ENCODE assay signal across 10 mouse cellular contexts in the genomic region with DNA sequence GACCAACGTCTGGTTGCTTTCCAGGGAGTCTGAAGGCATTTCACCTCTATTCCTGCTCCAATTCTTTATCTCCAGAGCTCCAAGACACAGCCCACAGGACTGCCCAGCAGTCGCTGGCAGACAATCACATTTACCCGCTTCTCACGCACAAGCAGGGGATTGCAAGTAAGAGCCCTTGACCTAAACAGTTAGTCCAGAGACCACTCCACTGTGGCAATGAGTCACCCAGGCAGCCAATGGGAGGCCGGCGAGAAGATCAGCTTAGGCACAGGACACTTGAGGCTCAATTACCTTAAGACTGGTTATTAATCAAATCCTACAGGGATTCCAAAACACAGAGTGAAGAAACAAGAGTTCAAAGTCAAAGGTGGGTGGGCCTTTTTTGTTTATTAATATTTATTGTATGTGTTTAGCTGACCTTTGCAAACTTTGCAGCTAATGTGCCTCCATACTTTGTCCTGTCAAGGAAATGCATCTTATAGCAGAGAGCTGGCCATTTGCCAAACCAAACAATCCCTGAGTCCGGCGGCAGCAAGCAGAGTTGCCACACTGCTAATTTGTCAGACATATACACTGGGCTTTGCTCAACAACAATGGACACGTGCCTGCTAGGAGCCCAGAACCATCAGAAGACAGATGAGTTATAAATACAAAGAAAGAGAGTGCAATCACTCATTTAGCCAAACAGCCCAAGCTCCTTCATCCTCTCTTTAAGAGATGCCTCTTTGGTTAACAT.
DNase-seq lines count a peak whose midpoint lies in the region; ATAC-seq and TF ChIP-seq lines count a peak whose summit lies in the region.
"Had no signal": no experiment of that assay in that cellular context is flagged by ENCODE, and none has a peak within 500 bp of the region (broad histone marks: within the 10 kb centered on the region; RNA-seq: fewer than 3 reads in every experiment).

No protein-coding gene starts in this region.

- H3K36me3 ChIP-seq in kidney, postnatal 0 days (ENCODE audit: insufficient read depth, low read length) = no peaks in the 10 kb centered on the region
- H3K36me3 ChIP-seq in MEL (ENCODE audit: control insufficient read depth in 1 of 2, insufficient read depth in 2 of 2, low read length in 2 of 2) = no peaks in the 10 kb centered on the region
- H3K36me3 ChIP-seq in lung, embryonic 16.5 days (ENCODE audit: control insufficient read depth, insufficient read depth, low read length) = no peaks in the 10 kb centered on the region; the same call in 1 of the 2 replicates
- H3K36me3 ChIP-seq in midbrain, embryonic 11.5 days (ENCODE audit: control insufficient read depth, insufficient read depth, low read length) = no peaks in the 10 kb centered on the region

- peak; percentile 42 for DNase-seq in embryo, embryonic 10.5 days (ENCODE audit: low spot score)
- DNase-seq in embryo, embryonic 10 days (ENCODE audit: low spot score) = no peak
- peak; percentile 51 for DNase-seq in kidney, postnatal 0 days (ENCODE audit: low spot score)
- DNase-seq in kidney, postnatal 25 days = no peak
- peak; percentile 12 for DNase-seq in MEL (ENCODE audit: low read depth, low spot score)
- DNase-seq in midbrain, embryonic 11.5 days (ENCODE audit: low spot score, missing footprints) = no peak

- no peak for ATAC-seq in kidney, postnatal 0 days (replicated peaks; ENCODE audit: low FRiP score, low read depth)
- ATAC-seq in lung, embryonic 16.5 days (ENCODE audit: low read depth) = peak; percentile 90
- ATAC-seq in inflammation-experienced regulatory T-cells, adult 6 months = no peak
- no peak for ATAC-seq in midbrain, embryonic 11.5 days (ENCODE audit: low FRiP score)

- WGBS in kidney, postnatal 0 days = 26% methylated on average over 9 of the region's 9 CpGs
- 9% methylated on average over 9 of the region's 9 CpGs for WGBS in lung, embryonic 16.5 days
- 62% methylated on average over 9 of the region's 9 CpGs for WGBS in midbrain, embryonic 11.5 days

- H3K9ac ChIP-seq in kidney, postnatal 0 days (ENCODE audit: low read depth, low read length) = no peak overlapping the region
- H3K9ac ChIP-seq in MEL (ENCODE audit: control insufficient read depth, low read depth, low read length, poor library complexity, severe bottlenecking) = no peak overlapping the region
- no peak overlapping the region for H3K9ac ChIP-seq in lung, embryonic 16.5 days (ENCODE audit: low read length)
- no peak overlapping the region for H3K9ac ChIP-seq in midbrain, embryonic 11.5 days (ENCODE audit: low read length)

- no peak overlapping the region for H3K4me2 ChIP-seq in kidney, postnatal 0 days (ENCODE audit: low read length)
- H3K4me2 ChIP-seq in lung, embryonic 16.5 days (ENCODE audit: low read depth, low read length) = no peak overlapping the region
- H3K4me2 ChIP-seq in midbrain, embryonic 11.5 days = no peak overlapping the region

- peaks cover 2% of the 10 kb centered on the region; the same call in 1 of the 2 replicates for H3K4me1 ChIP-seq in kidney, postnatal 0 days (replicated peaks; ENCODE audit: insufficient read depth, low read length)
- no peaks in the 10 kb centered on the region for H3K4me1 ChIP-seq in MEL (ENCODE audit: control insufficient read depth in 1 of 2, insufficient read depth in 2 of 2, low read length in 2 of 2)
- peaks cover 23% of the 10 kb centered on the region for H3K4me1 ChIP-seq in lung, embryonic 16.5 days (replicated peaks; ENCODE audit: control insufficient read depth, insufficient read depth, low read length)
- H3K4me1 ChIP-seq in midbrain, embryonic 11.5 days (ENCODE audit: control insufficient read depth, insufficient read depth, low read length) = peaks cover 18% of the 10 kb centered on the region

- H3K79me2 ChIP-seq in MEL (ENCODE audit: control insufficient read depth, insufficient read depth, low read length, poor library complexity) = no peaks in the 10 kb centered on the region

- TF ChIP-seq RAD21 in MEL (IDR thresholded peaks at IDR 0.05; ENCODE audit: low read depth, low read length) = no peak

- no peak overlapping the region for H3K4me3 ChIP-seq in kidney, postnatal 0 days (replicated peaks; ENCODE audit: low read depth, low read length)
- no peak overlapping the region for H3K4me3 ChIP-seq in MEL (ENCODE audit: control insufficient read depth in 1 of 2, insufficient read depth in 1 of 2, low read depth in 2 of 2, low read length in 2 of 2)
- no peak overlapping the region for H3K4me3 ChIP-seq in lung, embryonic 16.5 days (ENCODE audit: low read length)
- no peak overlapping the region for H3K4me3 ChIP-seq in midbrain, embryonic 11.5 days (ENCODE audit: low read depth, low read length)

- no peaks in the 10 kb centered on the region for H3K9me3 ChIP-seq in kidney, postnatal 0 days (replicated peaks; ENCODE audit: low read length)
- no peaks in the 10 kb centered on the region for H3K9me3 ChIP-seq in MEL (replicated peaks; ENCODE audit: insufficient read depth, low read length)
- no peaks in the 10 kb centered on the region for H3K9me3 ChIP-seq in lung, embryonic 16.5 days (ENCODE audit: control insufficient read depth, low read length)
- H3K9me3 ChIP-seq in midbrain, embryonic 11.5 days (ENCODE audit: control insufficient read depth, low read length) = no peaks in the 10 kb centered on the region

- no peak for TF ChIP-seq EP300 in MEL (IDR thresholded peaks at IDR 0.05; ENCODE audit: low read depth in 1 of 2, low read length in 2 of 2)

- no peak overlapping the region for H3K27ac ChIP-seq in kidney, postnatal 0 days
- H3K27ac ChIP-seq in MEL (ENCODE audit: control insufficient read depth, low read depth, low read length) = no peak overlapping the region
- no peak overlapping the region for H3K27ac ChIP-seq in lung, embryonic 16.5 days (ENCODE audit: low read length)
- H3K27ac ChIP-seq in midbrain, embryonic 11.5 days (ENCODE audit: low read depth, low read length) = no peak overlapping the region
- H3K27ac ChIP-seq: macrophage had no signal

- H3K27me3 ChIP-seq in kidney, postnatal 0 days (ENCODE audit: insufficient read depth, low read length) = no peaks in the 10 kb centered on the region
- no peaks in the 10 kb centered on the region for H3K27me3 ChIP-seq in MEL (ENCODE audit: control insufficient read depth in 1 of 2, insufficient read depth in 2 of 2, low read length in 2 of 2)
- no peaks in the 10 kb centered on the region for H3K27me3 ChIP-seq in lung, embryonic 16.5 days (ENCODE audit: control insufficient read depth, insufficient read depth, low read depth, low read length)
- peaks cover 10% of the 10 kb centered on the region for H3K27me3 ChIP-seq in midbrain, embryonic 11.5 days (ENCODE audit: control insufficient read depth, insufficient read depth, low read length)
- H3K27me3 ChIP-seq: CH12.LX had no signal

- no peak for TF ChIP-seq POLR2A in MEL (IDR thresholded peaks at IDR 0.05; ENCODE audit: control insufficient read depth in 1 of 2, insufficient read depth in 1 of 2, low read depth in 1 of 2, low read length in 2 of 2, poor library complexity in 1 of 2)

- TF ChIP-seq CTCF in kidney, postnatal 0 days (IDR thresholded peaks at IDR 0.05; ENCODE audit: low read depth) = no peak
- TF ChIP-seq CTCF in MEL (IDR thresholded peaks at IDR 0.05 in 2 of 3, conservative IDR thresholded peaks at IDR 0.05 in 1 of 3; ENCODE audit: control insufficient read depth in 1 of 3, insufficient read depth in 1 of 3, low read depth in 2 of 3, low read length in 3 of 3, poor library complexity in 1 of 3, severe bottlenecking in 1 of 3) = no peak

TF ChIP-seq in MEL, 35 proteins besides CTCF, POLR2A, EP300 and RAD21:
- no peak for TF ChIP-seq E2F4 (IDR thresholded peaks at IDR 0.05; ENCODE audit: borderline replicate concordance, low read depth, low read length)
- TF ChIP-seq USF1 (IDR thresholded peaks at IDR 0.05; ENCODE audit: low read depth, low read length) = no peak
- TF ChIP-seq GABPA (IDR thresholded peaks at IDR 0.05; ENCODE audit: low read depth, low read length) = no peak

Comparison
In these comparisons a context has a peak if more than half of its experiments do, and no peak if none do; other contexts are left out.
1. DNase-seq: peak in embryo, embryonic 10.5 days (single experiment), kidney, postnatal 0 days (single experiment) and MEL (single experiment); none in embryo, embryonic 10 days (single experiment), kidney, postnatal 25 days (0 of 2) and midbrain, embryonic 11.5 days (single experiment).